Mouse (Mus musculus): ENCODE data around the gene Olfr1230. TPM values are rescaled to one million over a fixed set of nuclear protein-coding genes. Genes with fewer than 3 reads are reported as not detected.

Gene Olfr1230
- polyA plus RNA-seq (2012): not detected in 2 replicates

GRCm38 (mm10) chr2:89297168-89297567 is at the start of gene Olfr1230:
Gene Olfr1230 (minus strand): TSS chr2:89297268.

GRCm38 (mm10) chr2:89342298-89342697 is 45.2 kb upstream of the Olfr1230 start, which contains the start of gene Olfr1233:
Gene Olfr1233 (minus strand): TSS chr2:89342398.

GRCm38 (mm10) chr2:89329575-89329974 is 32.5 kb upstream of the Olfr1230 start, which contains the start of gene Olfr1232:
Gene Olfr1232 (minus strand): TSS chr2:89329675.

DNA sequence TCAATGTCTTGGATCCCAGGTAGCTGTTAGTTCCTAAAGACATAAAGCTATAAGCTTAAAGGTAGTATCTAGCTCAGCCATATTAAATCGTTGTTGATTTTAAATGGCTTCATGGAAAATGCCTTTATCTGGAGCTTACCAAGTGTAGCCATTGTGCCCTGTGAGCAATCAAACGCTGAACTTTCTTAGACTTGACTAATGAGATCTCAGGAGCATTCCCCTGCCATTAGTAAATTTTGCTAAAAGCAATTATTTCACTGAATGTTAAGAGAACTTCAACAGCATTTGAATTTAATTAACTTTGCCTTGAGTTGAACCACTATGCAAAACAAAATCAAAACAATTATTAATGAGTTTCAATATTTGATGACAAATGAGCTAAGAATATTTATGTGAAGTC is 9.9 kb upstream of the Olfr1230 start, which contains the start of gene Olfr1231:
Gene Olfr1231, minus strand, starts transcription at position 101 of the 400 bp plus-strand sequence.

GRCm38 (mm10) chr2:89287914-89288313 is 9.2 kb downstream of the Olfr1230 start, which contains the start of gene Olfr1229:
Gene Olfr1229 (minus strand): TSS chr2:89288014.

GRCm38 (mm10) chr2:89253962-89254361 is 43.1 kb downstream of the Olfr1230 start, which contains the start of gene Olfr1228:
Gene Olfr1228 (minus strand): TSS chr2:89254062.

Other genes starting within 250 kb of the Olfr1230 start
- gene Olfr1218, start 236.1 kb downstream of the Olfr1230 start, polyA plus RNA-seq (2012): not detected in 2 replicates
- 0.02 TPM in 1 of 2 replicates, not detected in the other for gene Olfr1219, start 213.8 kb downstream of the Olfr1230 start, polyA plus RNA-seq (2012)
- not detected in 2 replicates for gene Olfr1220, start 190.4 kb downstream of the Olfr1230 start, polyA plus RNA-seq (2012)
- 0.19 TPM in 1 of 2 replicates, not detected in the other for gene Olfr1221, start 180.0 kb downstream of the Olfr1230 start, polyA plus RNA-seq (2012)
- gene Olfr1222, start 164.2 kb downstream of the Olfr1230 start, polyA plus RNA-seq (2012): not detected in 2 replicates
- gene Olfr1223, start 145.7 kb downstream of the Olfr1230 start, polyA plus RNA-seq (2012): not detected in 2 replicates
- not detected in 2 replicates for gene Olfr1224-ps1, start 133.2 kb downstream of the Olfr1230 start, polyA plus RNA-seq (2012)
- gene Olfr1225, start 122.6 kb downstream of the Olfr1230 start, polyA plus RNA-seq (2012): not detected in 2 replicates
- not detected in 2 replicates for gene Olfr1226, start 97.2 kb downstream of the Olfr1230 start, polyA plus RNA-seq (2012)
- gene Olfr1228, start 43.2 kb downstream of the Olfr1230 start, polyA plus RNA-seq (2012): not detected in 2 replicates
- not detected in 2 replicates for gene Olfr1229, start 9.3 kb downstream of the Olfr1230 start, polyA plus RNA-seq (2012)
- gene Olfr1231, start 9.8 kb upstream of the Olfr1230 start, polyA plus RNA-seq (2012): not detected in 2 replicates
- gene Olfr1232, start 32.4 kb upstream of the Olfr1230 start, polyA plus RNA-seq (2012): not detected in 2 replicates
- gene Olfr1233, start 45.1 kb upstream of the Olfr1230 start, polyA plus RNA-seq (2012): not detected in 2 replicates
- gene Olfr1234, start 67.6 kb upstream of the Olfr1230 start, polyA plus RNA-seq (2012): not detected in 2 replicates
- gene Olfr1238, start 112.4 kb upstream of the Olfr1230 start, polyA plus RNA-seq (2012): not detected in 2 replicates
- gene Olfr1239, start 123.1 kb upstream of the Olfr1230 start, polyA plus RNA-seq (2012): not detected in 2 replicates
- gene Olfr1240, start 145.7 kb upstream of the Olfr1230 start, polyA plus RNA-seq (2012): not detected in 2 replicates
- not detected in 2 replicates for gene Olfr1241, start 189.9 kb upstream of the Olfr1230 start, polyA plus RNA-seq (2012)
- not detected in 2 replicates for gene Olfr1242, start 201.1 kb upstream of the Olfr1230 start, polyA plus RNA-seq (2012)
- gene Olfr1243, start 234.2 kb upstream of the Olfr1230 start, polyA plus RNA-seq (2012): not detected in 2 replicates